Mouse (Mus musculus) ES-E14 (cell line): ENCODE results near the gene Slc35c1. TPM values are rescaled to one million over a fixed set of nuclear protein-coding genes. Genes with fewer than 3 reads are reported as not detected.

Source experiments
- DNase-seq: peaks from one replicate; pipeline ENCODE4 v3.0.0-alpha.2; 2013; ENCODE audit warnings: low read depth, low spot score
- H3K27ac ChIP-seq: 2 replicates; pipeline ENCODE4 v1.5.1; 2012; ENCODE audit warnings: low read depth, mild to moderate bottlenecking, low read length, moderate library complexity, mixed read lengths; ENCODE audit not compliant: poor library complexity, insufficient read depth, severe bottlenecking
- H3K36me3 ChIP-seq: 2 replicates; pipeline ENCODE4 v1.6.1; 2012; ENCODE audit warnings: mild to moderate bottlenecking, low read length, moderate library complexity, mixed read lengths; ENCODE audit not compliant: control insufficient read depth, poor library complexity, insufficient read depth, severe bottlenecking
- H3K4me1 ChIP-seq, 2 experiments: fragments of 150-350 bp in 1 of 2; sonication (generic) in 1 of 2; 2 replicates each; pipeline ENCODE4 v1.6.1; 2012; ENCODE audit warnings: low read length in 2 of 2, mild to moderate bottlenecking in 1 of 2, mixed read lengths in 1 of 2; ENCODE audit not compliant: control insufficient read depth in 2 of 2, insufficient read depth in 2 of 2, poor library complexity in 1 of 2
- H3K4me3 ChIP-seq, 2 experiments: fragments of 150-350 bp in 1 of 2; sonication (generic) in 1 of 2; 2 replicates each; pipeline ENCODE4 v1.5.1; 2012; ENCODE audit warnings: low read length in 2 of 2, low read depth in 1 of 2, mild to moderate bottlenecking in 1 of 2, mixed read lengths in 1 of 2; ENCODE audit not compliant: insufficient read depth in 1 of 2, poor library complexity in 1 of 2, severe bottlenecking in 1 of 2
- H3K9ac ChIP-seq: 2 replicates; pipeline ENCODE4 v1.6.1; 2012; ENCODE audit warnings: low read depth, mild to moderate bottlenecking, low read length, mixed read lengths; ENCODE audit not compliant: poor library complexity, insufficient read depth, severe bottlenecking
- H3K9me3 ChIP-seq: fragments of 150-350 bp; sonication (generic); 2 replicates; pipeline ENCODE4 v1.6.1; 2012; ENCODE audit warnings: low read depth, mild to moderate bottlenecking, low read length; ENCODE audit not compliant: control insufficient read depth, insufficient read depth
- CHD2 ChIP-seq: IDR thresholded peaks from 2 replicates; pipeline ENCODE4 v1.6.1; 2014; ENCODE audit warnings: mild to moderate bottlenecking, low read depth, low read length, inconsistent platforms
- HCFC1 ChIP-seq: IDR thresholded peaks from 2 replicates; pipeline ENCODE4 v1.6.1; 2012; ENCODE audit warnings: low read length, inconsistent platforms, borderline replicate concordance; ENCODE audit not compliant: insufficient read depth
- MAFK ChIP-seq: IDR thresholded peaks from 2 replicates; pipeline ENCODE4 v1.6.1; 2014; ENCODE audit warnings: mild to moderate bottlenecking, low read depth, low read length, inconsistent platforms; ENCODE audit not compliant: insufficient read depth
- ZC3H11A ChIP-seq: IDR thresholded peaks from 2 replicates; pipeline ENCODE4 v1.6.1; 2012; ENCODE audit warnings: low read depth, mild to moderate bottlenecking, inconsistent platforms, low read length, borderline replicate concordance
- ZNF384 ChIP-seq: IDR thresholded peaks from 2 replicates; pipeline ENCODE4 v1.6.1; 2012; ENCODE audit warnings: low read depth, low read length, inconsistent platforms
- in situ Hi-C, 2 experiments: fragments of 600-800 bp; cut with MboI; formaldehyde crosslinking; loops; one replicate each; pipeline ENCODE4 v1.15.1; 2025; ENCODE audit warnings: low sequenced_read_pairs in 2 of 2, inconsistent platforms in 1 of 2; ENCODE audit not compliant: unreplicated experiment in 2 of 2
- total RNA-seq: library from RNA; depleted of rRNA; stranded (reverse); fragments of 300-350 nt; gene quantifications from 2 replicates; pipeline ENCODE4 v1.2.3, GENCODE M21; 2012

The Slc35c1 gene
- total RNA-seq, 1 experiment, result 5.2 TPM

DNA sequence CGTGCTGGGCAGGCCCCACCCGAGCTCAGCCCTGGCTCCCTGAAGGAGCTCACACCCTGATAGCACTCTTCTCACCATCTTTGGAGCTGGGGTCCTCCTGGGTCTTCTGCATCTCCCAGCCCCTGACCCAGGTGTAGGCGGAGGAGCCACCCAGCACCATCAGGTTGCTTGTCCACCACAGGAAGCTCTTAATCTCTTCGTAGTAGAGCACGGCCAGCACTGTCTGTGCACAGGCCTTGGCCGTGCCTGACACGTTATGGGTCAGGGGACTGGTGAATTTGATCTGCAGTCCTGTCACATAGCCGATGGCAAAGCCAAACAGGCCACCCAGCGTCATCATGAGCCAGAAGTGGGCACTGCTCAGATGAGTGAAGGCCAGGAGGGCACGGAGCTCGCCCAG, 6.2 kb downstream of the Slc35c1 start:
- peaks cover 4% of the 10 kb centered on the region; the same call in 1 of the 2 replicates for H3K36me3 ChIP-seq
- TF ChIP-seq MAFK (no peak), ZC3H11A (no peak), ZNF384 (no peak), HCFC1 (no peak), CHD2 (no peak)
- H3K4me1 ChIP-seq, result peaks cover 2 to 10% of the 10 kb centered on the region in 2 experiments; a peak in 1 of 4 replicates
- DNase-seq, result no peak
- no peak overlapping the region for H3K4me3 ChIP-seq
- no peak overlapping the region for H3K9ac ChIP-seq
- no peaks in the 10 kb centered on the region for H3K9me3 ChIP-seq
- no peak overlapping the region for H3K27ac ChIP-seq
- in situ Hi-C loops, result no loop called here

DNA sequence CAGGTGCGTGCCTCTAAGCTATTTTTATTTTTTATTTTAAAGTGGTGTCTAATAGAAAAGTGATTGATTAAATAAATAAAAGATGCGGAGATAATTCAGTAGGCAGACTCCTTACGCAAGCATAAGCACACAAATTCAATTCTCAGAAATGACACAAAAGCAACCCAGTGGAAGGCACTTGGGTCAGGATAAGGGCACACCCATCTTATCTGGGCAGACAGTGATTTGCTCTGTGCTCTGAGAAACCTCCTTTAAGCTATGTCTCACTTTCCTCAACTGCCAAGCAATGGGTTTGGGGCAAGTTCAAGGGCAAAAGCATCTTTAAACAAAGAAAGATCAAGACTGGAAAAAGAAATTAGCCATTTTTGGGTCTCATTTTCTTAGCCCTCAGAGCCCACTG, 9.2 kb downstream of the Slc35c1 start:
- TF ChIP-seq ZNF384 (no peak), ZC3H11A (no peak), HCFC1 (no peak), MAFK (no peak)
- no peak for DNase-seq

DNA sequence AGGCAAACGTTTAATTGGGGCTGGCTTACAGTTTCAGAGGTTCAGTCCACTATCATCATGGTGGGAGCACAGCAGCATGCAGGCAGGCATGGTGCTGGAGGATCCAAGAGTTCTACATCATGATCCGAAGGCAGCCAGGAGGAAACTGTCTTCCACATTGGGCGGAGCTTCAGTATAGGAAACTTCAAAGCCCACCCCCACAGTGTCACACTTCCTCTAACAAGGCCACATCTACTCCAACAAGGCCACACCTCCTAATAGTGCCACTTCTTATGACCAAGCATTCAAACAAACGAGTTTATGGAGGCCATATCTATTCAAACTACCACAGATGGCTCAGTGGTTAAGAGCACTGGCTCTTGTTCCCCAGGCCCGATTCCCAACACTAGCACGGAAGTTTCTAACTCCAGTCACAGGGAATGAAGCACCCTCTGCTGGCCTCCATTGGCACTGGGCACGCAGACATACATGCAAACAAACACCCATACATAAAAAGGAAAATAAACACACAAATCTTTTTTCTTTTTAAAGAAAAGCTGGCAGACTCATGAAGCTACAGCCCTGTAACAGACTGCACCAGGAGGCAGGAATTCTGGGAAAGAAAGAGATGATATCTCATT, 13.1 kb downstream of the Slc35c1 start:
- H3K27ac ChIP-seq, result no peak overlapping the region
- peaks cover 0 to 3% of the 10 kb centered on the region in 2 experiments; a peak in 1 of 4 replicates for H3K4me1 ChIP-seq
- no peak overlapping the region for H3K4me3 ChIP-seq
- DNase-seq, result no peak
- no peaks in the 10 kb centered on the region for H3K9me3 ChIP-seq
- TF ChIP-seq ZNF384 (no peak), ZC3H11A (no peak), HCFC1 (no peak), CHD2 (no peak), MAFK (no peak)
- H3K9ac ChIP-seq, result no peak overlapping the region
- in situ Hi-C loops, result no loop called here
- H3K36me3 ChIP-seq, result no peaks in the 10 kb centered on the region

More for the DNA sequence above, 9.2 kb downstream of the Slc35c1 start:
- peaks cover 4% of the 10 kb centered on the region; the same call in 1 of the 2 replicates for H3K36me3 ChIP-seq
- H3K9ac ChIP-seq, result no peak overlapping the region
- peaks cover 0 to 5% of the 10 kb centered on the region in 2 experiments; a peak in 1 of 4 replicates for H3K4me1 ChIP-seq
- H3K27ac ChIP-seq, result no peak overlapping the region
- H3K9me3 ChIP-seq, result no peaks in the 10 kb centered on the region
- in situ Hi-C loops, result no loop called here
- no peak overlapping the region for H3K4me3 ChIP-seq

DNA sequence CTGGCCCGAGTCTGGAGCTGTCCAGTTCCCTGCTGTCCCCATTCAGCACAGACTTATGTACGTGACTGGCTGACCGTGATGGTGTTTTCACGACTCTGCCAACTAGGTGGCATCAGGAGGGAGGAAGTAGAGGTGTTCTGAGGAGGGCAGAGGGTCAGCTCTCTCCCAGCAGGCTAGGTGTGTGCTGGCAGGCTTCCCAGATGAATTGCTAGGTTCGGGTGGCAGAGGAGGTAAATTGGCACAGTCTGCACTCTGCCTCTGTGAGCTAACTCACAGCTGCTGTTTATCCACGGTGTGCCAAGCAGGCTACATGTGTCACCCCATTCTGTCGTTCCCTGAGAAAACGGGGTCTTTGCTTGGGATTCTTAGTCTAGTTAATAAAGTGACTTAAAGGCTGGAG, 13.7 kb downstream of the Slc35c1 start:
- no peaks in the 10 kb centered on the region for H3K36me3 ChIP-seq
- DNase-seq, result no peak
- no peak overlapping the region for H3K9ac ChIP-seq
- H3K9me3 ChIP-seq, result no peaks in the 10 kb centered on the region
- H3K4me3 ChIP-seq, result no peak overlapping the region
- TF ChIP-seq ZNF384 (no peak), MAFK (no peak), HCFC1 (no peak), ZC3H11A (no peak), CHD2 (no peak)
- in situ Hi-C loops, result no loop called here
- H3K27ac ChIP-seq, result no peak overlapping the region
- no peaks in the 10 kb centered on the region for H3K4me1 ChIP-seq

DNA sequence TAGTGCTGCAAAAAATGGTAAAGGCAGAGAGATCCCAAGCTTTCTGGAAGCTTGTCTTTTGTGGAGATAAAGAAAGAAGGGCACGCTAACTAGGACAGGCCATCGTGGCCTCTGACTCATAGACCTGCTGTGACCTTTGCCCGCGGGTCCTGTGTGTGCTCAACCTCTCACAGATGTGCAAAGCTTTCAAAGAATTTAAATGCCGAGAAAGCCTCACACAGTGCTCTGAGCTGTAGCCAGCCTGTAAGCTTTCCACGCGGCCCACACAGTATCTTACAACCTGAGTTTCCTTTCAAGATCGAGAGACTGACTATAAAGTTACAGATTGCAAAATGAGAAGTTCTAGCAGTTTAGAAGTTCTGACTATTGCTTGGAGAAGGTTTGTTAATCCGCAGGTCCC, 14.4 kb downstream of the Slc35c1 start:
- no peaks in the 10 kb centered on the region for H3K36me3 ChIP-seq
- no peaks in the 10 kb centered on the region for H3K9me3 ChIP-seq
- in situ Hi-C loops, result no loop called here
- no peak for DNase-seq
- H3K4me3 ChIP-seq, result no peak overlapping the region
- TF ChIP-seq MAFK, result no peak
- no peaks in the 10 kb centered on the region for H3K4me1 ChIP-seq
- H3K27ac ChIP-seq, result no peak overlapping the region
- H3K9ac ChIP-seq, result no peak overlapping the region
